Mouse (Mus musculus) left cerebral cortex, postnatal 36 days (tissue): Measurements from ENCODE around the gene Ntsr1. TPM values are rescaled to one million over a fixed set of nuclear protein-coding genes. Genes with fewer than 3 reads are reported as not detected.

ENCODE experiments used
- total RNA-seq, 2 experiments: library from RNA; stranded (reverse); gene quantifications; 2 replicates each; pipeline ENCODE4 v1.2.3; 2021

The Ntsr1 gene
- total RNA-seq, 2 experiments from 2014 or later = 6.9 to 7.4 TPM

Other genes starting within 250 kb of the Ntsr1 start
- 100 to 1,000 TPM; 622 to 695 TPM for gene Rps21, start 242.6 kb upstream of the Ntsr1 start, total RNA-seq
- 10 to 100 TPM; 26.5 to 31.7 TPM for gene Cables2, start 226.5 kb upstream of the Ntsr1 start, total RNA-seq
- not detected for gene Rbbp8nl, start 210.1 kb upstream of the Ntsr1 start, total RNA-seq
- not detected for gene Gata5, start 165.3 kb upstream of the Ntsr1 start, total RNA-seq
- gene Slco4a1, start 43.7 kb upstream of the Ntsr1 start, total RNA-seq = 1 to 10 TPM; 1.4 to 1.8 TPM
- gene Mrgbp, start 81.3 kb downstream of the Ntsr1 start, total RNA-seq = 10 to 100 TPM; 15.3 to 17.7 TPM
- gene Ogfr, start 89.3 kb downstream of the Ntsr1 start, total RNA-seq = 10 to 100 TPM; 36.7 to 38.0 TPM
- 1 to 10 TPM; 8.2 to 9.2 TPM for gene Col9a3, start 97.8 kb downstream of the Ntsr1 start, total RNA-seq
- gene Tcfl5, start 142.7 kb downstream of the Ntsr1 start, total RNA-seq = 1 to 10 TPM in 1 of 2 experiments, under 1 TPM in 1; 0.81 to 1.0 TPM
- gene Dido1, start 210.0 kb downstream of the Ntsr1 start, total RNA-seq = 10 to 100 TPM; 51.2 to 62.8 TPM
- 10 to 100 TPM; 63.1 to 63.3 TPM for gene Gid8, start 210.1 kb downstream of the Ntsr1 start, total RNA-seq
- under 1 TPM; 0.27 to 0.39 TPM for gene Slc17a9, start 225.3 kb downstream of the Ntsr1 start, total RNA-seq